Mouse (Mus musculus) G1E (cell line): Measurements from ENCODE around the gene Fbxw2.

Experiments used
- CTCF ChIP-seq: IDR thresholded peaks from 2 replicates; pipeline ENCODE4 v1.5.1; 2012; ENCODE audit warnings: low read depth, low read length, inconsistent platforms, mixed read lengths
- GATA1 ChIP-seq: IDR thresholded peaks from 2 replicates; pipeline ENCODE4 v1.6.1; 2012; ENCODE audit warnings: borderline replicate concordance, low read length, inconsistent platforms, mixed read lengths

DNA sequence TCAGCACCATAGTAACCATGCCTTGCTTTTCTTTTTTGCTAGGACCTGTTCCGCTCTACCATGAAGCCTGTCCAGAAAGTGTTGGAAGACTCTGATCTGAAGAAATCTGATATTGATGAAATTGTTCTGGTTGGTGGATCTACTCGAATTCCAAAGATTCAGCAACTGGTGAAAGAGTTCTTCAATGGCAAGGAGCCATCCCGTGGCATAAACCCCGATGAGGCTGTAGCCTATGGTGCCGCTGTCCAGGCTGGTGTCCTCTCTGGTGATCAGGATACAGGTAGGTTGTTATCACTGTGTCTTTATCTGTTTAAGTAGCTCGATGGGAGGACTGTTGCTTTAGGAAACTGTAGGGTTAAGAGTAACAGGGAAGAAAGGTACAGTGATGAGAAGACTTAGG, 51.6 kb downstream of the Fbxw2 start:
- TF ChIP-seq GATA1 = no peak
- no peak for TF ChIP-seq CTCF
